Mouse (Mus musculus): ENCODE data around the gene Cd1d1. TPM values are rescaled to one million over a fixed set of nuclear protein-coding genes. Genes with fewer than 3 reads are reported as not detected.

Gene Cd1d1
- 25.3 and 40.4 TPM in 2 replicates for polyA plus RNA-seq (2012; rRNA removed)

DNA sequence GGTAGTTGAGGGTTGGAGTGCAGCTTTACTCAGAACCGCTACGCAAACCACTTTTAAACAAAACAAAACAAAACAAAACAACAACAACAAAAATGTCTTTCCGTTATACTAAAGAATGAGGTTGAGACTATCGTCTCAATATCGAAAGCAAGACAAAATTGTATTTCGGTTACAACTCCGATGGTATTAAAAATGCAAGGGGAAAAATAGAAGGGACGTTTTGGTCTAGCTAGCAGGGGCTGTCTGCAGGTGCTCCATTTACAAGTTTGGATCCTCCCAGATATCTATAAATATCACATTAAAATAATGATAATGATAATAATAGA lies at the start of gene Cd1d1:
Gene Cd1d1, minus strand, starts transcription at position 27 of the 326 bp plus-strand sequence.

Other genes starting within 250 kb of the Cd1d1 start
- 61.1 and 73.3 TPM in 2 replicates for gene Dclk2, start 78.6 kb downstream of the Cd1d1 start, polyA plus RNA-seq (2012; rRNA removed)
- 21.3 and 39.6 TPM in 2 replicates for gene Kirrel, start 175.3 kb upstream of the Cd1d1 start, polyA plus RNA-seq (2012; rRNA removed)